Mouse (Mus musculus): Measurements from ENCODE around the gene Stard13.

The Stard13 gene

GRCm38 (mm10) chr5:151233400-151234031 lies at the start of gene Stard13:
Stard13 (minus strand) TSS chr5:151233836.
- DNase-seq, result peak; percentile 40

GRCm38 (mm10) chr5:151279531-151279930 lies 45.9 kb upstream of the Stard13 start:
- DNase-seq, result no peak

DNA sequence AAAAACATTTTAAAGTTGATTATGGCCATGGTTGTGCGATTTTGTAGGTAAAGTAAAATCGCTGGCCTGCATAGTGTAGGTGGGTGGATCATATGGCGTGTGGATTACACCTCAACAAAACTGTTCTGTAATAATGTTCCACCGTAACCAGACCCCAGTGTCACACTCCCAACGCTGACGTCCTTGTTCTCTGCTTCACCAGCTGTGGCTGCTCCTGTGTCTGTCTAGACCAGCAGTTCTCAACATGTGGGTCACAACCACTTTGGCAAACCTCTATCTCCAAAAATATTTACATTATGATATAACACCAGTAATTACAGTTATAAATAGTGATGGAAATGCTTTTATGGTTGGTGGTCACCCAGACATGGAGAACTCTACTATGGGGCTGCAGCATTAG lies 44.3 kb upstream of the Stard13 start:
- no peak for DNase-seq

GRCm38 (mm10) chr5:151275986-151276385 lies 42.4 kb upstream of the Stard13 start:
- DNase-seq, result no peak

GRCm38 (mm10) chr5:151274265-151274664 lies 40.6 kb upstream of the Stard13 start:
- DNase-seq, result no peak

- no peak for DNase-seq
Measured at GRCm38 (mm10) chr5:151270815-151271214, 37.2 kb upstream of the Stard13 start.

- DNase-seq, result no peak
Measured at GRCm38 (mm10) chr5:151266896-151267634, 33.4 kb upstream of the Stard13 start.

DNA sequence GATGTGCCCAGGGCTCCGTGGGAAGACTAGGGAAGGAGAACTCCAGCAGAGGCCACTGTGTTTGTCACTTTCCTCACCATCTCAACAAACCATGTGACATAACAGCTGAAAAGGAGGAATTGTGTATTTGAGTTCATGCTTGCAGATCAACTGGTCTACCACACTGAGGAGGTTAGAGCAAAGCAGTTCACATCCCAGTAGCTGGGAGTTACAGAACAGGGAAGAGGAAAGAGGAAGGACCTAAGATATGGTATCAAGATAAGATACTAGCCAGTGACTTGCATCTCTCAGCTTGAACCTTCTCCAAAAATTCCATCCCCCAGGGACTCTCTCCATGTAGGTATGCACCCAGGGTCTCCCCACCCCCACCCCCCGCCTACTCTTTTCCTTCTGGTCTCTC lies 27.9 kb upstream of the Stard13 start:
- DNase-seq, result no peak

DNA sequence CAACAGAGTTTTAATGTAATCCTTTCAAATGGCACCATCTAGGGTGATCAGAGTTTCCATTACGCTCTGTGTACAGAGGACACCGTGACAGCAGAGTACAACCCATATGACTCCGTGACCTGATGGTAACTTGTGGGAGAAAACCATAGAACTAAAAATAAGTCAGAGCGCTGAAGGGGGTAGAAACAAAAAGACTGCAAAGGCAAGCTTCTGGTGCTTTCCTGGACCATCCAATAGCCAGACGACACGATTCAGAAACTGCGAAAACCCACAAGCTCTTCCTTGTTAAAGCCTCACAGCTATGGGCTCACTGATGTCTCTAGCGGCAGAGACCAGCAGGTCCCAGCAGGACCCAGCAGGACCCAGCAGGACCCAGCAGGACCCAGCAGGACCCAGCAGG lies 18.6 kb upstream of the Stard13 start:
- DNase-seq, result no peak

DNA sequence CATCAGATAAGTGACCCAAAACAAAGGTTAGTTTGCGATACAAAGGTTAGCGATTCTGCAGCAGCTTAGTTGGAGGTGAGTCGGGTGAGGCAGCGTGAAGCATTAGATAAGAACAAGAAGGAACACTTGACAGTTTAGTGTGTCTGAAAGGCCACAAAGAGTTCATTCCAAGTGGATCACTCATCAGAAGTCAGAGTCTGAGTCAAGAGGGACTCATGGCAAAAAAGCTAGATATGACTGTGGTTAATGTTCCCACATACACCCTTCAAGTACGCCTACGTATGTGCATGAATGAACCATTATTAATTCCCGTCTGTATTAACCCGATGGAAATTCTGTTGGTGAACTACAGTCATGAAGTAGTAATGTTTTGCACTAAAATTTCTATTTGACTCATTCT lies 18.0 kb upstream of the Stard13 start:
- no peak for DNase-seq

GRCm38 (mm10) chr5:151248671-151249620 lies 15.3 kb upstream of the Stard13 start:
- peak; percentile 28 for DNase-seq

DNA sequence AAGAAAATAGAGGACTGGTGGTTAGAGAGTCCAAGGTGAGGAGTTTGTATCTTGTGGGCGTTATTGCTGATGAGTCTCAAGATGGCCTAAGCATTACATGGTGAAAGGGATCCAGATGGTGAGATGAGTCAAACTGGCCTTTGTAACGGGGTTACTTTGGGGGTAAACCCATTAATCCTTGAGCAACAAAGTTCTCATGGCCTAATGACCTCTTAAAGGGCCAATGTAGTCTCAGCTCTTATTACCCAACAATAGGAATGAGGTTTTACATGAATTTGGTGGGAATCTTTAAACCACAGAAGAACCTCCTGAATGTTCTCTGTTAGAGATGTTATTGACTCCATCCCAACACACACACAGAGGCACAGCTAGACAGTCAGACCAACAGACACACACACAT lies 14.4 kb upstream of the Stard13 start:
- DNase-seq, result no peak

GRCm38 (mm10) chr5:151247115-151247875 lies 13.7 kb upstream of the Stard13 start:
- DNase-seq, result no peak

- no peak for DNase-seq
Measured at GRCm38 (mm10) chr5:151246287-151246686, 12.7 kb upstream of the Stard13 start.

DNA sequence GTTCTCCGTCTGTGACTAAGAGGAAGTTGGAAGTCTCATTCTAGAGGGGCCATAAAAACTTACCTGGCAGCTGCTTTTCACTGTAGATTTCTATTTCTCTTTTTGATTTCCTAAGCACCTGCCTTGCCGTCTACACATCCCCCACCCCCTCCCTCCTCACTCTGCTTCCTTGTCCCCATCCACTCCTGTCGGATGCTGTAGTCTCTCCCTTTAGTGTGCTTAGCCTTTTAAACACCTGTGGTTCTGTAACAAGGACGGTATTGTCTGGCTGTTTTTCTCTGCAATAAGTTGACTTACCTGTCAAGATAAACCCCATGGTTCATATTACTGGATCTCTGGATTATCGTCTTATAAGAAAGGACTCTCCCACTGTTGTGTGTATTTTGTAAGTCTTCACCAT lies 11.9 kb upstream of the Stard13 start:
- DNase-seq, result no peak

GRCm38 (mm10) chr5:151238730-151239129 lies 5.1 kb upstream of the Stard13 start:
- DNase-seq, result no peak

- no peak for DNase-seq
Measured at GRCm38 (mm10) chr5:151236411-151236810, 2.8 kb upstream of the Stard13 start.

DNA sequence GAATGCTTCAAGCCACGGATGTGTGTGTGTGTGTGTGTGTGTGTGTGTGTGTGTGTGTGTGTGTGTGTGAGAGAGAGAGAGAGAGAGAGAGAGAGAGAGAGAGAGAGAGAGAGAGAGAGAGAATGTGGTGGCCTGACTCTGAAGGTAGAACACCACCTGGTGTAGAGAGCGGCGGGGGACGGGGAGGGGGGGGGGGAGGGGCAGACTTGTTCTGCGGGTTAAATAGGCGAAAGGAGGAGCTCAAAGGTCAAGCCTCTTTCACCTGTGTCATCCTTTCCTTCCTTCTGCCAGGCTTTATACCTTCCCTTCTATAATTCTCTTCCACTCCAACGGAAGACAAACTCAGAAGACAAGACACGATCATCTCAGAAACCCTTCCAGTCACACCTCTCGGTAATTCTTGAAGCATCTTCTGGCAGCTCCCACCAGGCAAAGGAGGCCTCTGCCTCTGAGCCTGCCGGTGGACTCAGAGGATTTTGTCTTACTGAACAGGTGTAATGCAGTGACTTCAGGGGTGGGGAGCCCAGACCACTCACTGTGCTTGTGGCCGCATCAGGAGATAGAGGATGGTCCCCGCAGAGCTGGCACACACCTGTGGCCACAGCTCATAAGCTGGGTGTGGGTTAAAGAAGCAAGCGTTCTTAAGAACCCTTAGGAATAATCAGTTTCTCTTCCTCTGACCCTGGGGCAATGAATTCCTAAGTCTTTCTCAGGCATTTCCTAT lies 898 bp downstream of the Stard13 start:
- no peak for DNase-seq

DNA sequence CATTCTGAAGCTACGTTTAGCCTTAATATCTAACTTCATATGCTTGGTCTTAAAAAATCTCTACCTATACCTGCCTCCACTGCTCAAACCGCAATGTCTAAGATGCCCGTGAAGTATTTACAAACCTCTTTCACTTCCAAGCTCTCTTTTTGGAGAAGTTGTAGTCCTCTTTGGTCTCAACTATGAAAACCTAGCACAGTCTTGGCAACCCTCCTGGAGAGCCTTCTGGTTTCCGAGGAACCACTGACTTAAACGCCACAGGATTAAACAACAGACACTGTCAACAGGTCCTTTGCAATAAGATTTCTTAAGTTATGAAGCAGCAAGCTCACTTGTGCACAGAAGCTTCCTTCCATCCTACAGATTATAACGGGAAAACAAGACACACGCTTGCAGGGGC lies 1.8 kb downstream of the Stard13 start:
- no peak for DNase-seq

DNA sequence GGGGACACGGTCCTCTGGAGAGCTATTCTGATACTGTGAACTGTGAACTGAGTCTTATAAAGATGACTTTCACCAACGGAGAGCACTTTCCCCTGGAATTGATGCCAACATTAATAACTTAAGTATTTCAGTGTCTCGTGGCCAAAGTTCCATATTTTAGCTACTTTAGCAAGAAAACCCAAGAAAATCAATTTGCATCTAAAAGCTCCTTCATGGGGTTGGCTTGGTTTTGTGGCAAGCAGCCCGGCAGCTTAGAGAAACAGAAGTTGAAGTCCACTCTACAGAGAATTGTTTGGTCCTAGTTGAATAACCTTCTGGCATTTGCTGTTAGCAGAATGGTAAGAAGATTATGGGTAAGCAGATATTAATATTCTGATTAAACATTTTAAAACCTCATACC lies 2.2 kb downstream of the Stard13 start:
- DNase-seq, result no peak

- no peak for DNase-seq
Measured at GRCm38 (mm10) chr5:151230427-151230826, 3.2 kb downstream of the Stard13 start.

All from right cerebral cortex, adult 18-20 months (tissue).